Mouse (Mus musculus): ENCODE data around the gene Ier5l.

Gene Ier5l

GRCm38 (mm10) chr2:30470143-30470946 is 3.7 kb downstream of the Ier5l start:
- peak; percentile 52 to 61 for DNase-seq (ENCODE audit: low spot score in 2 of 2)

DNA sequence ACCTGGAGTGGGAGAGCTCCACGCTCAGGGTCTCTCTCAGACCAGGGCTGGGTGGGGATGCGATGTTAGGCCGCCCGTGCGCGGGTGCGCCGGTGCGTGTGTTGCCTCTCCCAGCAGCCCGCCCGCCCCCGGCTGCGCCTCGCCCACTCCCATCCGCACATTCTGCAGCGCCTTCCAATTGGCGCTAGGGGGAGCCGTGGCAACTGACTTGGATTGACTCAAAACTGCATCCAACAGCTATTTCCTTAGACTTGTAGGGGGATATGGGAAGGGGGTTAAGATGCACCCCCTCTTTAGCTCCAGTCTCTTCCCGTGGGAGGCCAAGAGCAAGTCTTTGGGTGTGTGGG is 4.2 kb downstream of the Ier5l start:
- peak; percentile 80 to 86 for DNase-seq (ENCODE audit: low spot score in 2 of 2)

- DNase-seq (ENCODE audit: low spot score in 2 of 2): no peak
Measured at GRCm38 (mm10) chr2:30469009-30469408, 5.0 kb downstream of the Ier5l start.

DNA sequence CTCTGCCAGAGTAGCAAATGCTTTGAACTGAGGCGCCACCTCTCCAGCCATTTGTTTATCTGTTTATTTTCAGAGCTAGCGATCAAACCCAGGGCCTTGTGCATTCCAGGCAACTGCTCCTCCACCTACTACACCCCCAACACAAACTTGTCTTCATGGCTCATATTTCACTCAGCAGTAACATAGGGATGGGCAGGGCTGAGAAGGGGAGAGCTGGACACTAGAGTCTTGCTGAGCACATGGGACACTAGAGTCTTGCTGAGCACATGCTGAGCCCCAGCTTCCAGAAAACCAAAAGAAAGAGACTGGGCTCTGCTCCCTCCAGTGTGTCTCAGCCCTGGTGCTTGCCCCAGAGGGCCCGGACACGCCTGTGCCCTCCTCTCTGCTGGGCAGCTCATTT is 7.2 kb downstream of the Ier5l start:
- DNase-seq (ENCODE audit: low spot score in 2 of 2): no peak

DNA sequence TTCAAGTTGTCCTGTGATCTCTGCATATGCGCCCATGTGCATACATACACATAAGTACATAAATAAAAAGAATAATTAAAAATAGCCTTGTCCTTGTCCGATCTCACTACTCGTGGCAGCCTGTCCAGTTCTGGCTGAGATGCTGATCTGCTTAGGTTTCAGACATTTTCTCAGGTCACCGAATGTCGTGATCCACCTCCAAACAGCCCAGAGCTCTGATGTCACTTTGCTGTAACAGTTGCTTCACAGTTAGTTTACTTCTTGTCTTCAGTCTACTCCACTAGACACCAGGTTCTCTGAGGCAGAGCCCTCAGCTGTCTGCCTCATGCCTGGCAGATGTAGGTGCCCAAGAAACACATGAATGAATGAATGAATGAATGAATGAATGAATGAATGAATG is 9.6 kb downstream of the Ier5l start:
- DNase-seq (ENCODE audit: low spot score in 2 of 2): no peak

- DNase-seq (ENCODE audit: low spot score in 2 of 2): peak; percentile 62 to 65
Measured at GRCm38 (mm10) chr2:30463904-30464330, 10.1 kb downstream of the Ier5l start.

- no peak for DNase-seq (ENCODE audit: low spot score in 2 of 2)
Measured at GRCm38 (mm10) chr2:30463341-30463761, 10.7 kb downstream of the Ier5l start.

DNA sequence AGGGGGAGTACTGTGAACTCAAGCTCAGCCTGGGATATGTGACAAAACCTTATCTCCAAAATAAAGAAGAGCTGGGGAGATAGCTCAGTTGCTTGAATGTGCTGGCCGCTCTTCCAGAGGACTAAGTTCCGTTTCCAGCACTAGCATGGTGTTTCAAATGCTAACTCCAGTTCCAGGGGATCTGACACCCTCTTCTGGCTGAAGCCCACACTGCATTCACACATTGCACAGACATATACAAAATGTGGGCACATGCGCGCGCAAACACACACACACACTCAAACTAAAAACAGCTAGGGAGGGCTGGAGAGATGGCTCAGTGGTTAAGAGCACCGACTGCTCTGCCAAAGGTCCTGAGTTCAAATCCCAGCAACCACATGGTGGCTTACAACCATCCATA is 14.8 kb downstream of the Ier5l start:
- no peak for DNase-seq (ENCODE audit: low spot score in 2 of 2)

DNA sequence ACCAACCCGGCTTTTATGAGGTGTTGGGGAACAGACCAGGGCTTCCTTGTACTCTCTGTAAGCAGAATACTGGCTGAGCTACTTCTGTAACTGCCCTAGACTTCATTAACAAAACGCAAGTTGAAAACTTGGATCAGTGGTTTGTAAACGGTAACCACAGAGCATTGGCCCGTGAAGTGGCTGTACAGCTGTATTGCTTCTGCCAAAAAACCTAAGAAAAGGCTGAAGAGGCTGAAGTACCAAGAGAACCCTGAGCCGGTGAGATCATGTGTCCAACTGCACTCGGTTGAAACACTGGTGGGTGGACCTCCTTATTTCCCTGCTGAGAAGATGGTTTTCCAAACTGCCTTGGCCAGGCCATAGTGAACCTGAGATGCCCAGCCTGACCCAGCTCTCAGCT is 15.7 kb downstream of the Ier5l start:
- DNase-seq (ENCODE audit: low spot score in 2 of 2): no peak

DNA sequence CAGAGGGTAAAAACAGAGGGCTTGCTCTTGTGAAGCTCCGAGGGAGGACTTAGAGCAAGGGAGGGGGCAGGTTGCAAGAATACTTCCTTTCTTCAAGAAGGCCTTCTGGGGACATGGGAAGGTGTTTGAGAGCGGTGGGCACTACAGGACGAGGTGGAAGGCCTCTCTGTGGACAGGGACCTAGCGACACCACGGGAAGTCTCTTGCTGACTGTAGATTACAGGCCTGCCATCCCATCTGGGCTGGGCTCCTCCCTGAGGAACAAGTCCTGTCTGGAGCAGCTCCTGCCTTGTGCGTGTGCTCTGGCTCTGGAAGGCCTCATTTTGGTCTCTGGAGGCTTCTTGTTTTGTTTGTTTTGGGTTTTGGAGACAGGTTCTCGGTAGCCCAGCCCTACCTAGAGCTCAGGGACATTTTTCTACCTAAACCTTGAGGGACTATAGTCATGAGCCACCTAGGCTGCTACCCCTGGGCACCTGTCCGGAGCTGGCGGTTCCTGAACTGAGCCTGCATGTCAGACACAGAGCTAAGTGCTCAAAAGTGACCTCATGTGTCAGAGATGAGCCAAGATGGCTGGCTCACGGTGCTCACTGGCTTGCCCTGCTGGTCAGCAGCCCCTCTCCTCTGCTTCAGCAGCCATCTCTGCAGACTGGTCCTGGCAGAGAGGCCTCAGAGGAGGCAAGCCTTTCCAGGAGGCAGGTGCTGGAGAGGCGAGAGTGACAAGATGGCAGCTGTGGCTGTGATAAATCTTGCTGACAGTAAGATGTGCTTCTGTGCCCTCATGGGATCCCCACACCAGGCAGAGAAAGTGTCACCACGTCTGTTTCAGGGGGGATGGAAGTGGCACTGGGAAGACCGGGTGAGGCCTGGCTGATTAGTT is 17.7 kb downstream of the Ier5l start:
- no peak for DNase-seq (ENCODE audit: low spot score in 2 of 2)

GRCm38 (mm10) chr2:30454587-30454986 is 19.4 kb downstream of the Ier5l start:
- DNase-seq (ENCODE audit: low spot score in 2 of 2): no peak

DNA sequence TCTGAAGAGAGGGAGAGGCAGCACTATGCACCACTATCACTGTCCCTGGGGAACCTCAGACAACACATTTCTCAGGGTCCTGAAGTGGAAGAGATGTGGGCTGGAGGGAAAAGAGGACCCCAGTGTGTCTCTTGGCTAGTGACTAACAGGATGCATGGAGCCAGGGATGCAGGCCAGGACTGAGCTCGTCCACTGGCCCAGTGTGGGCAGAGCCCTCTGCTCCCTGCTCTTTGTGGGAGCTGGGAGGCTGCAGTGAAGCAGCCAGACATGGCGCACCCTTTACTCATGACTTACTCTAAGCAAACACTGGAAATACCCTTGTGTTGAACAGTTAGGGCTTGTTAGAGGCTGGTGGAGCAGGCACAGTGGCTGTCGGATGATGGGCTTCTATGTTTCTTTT is 20.4 kb downstream of the Ier5l start:
- DNase-seq (ENCODE audit: low spot score in 2 of 2): no peak

DNA sequence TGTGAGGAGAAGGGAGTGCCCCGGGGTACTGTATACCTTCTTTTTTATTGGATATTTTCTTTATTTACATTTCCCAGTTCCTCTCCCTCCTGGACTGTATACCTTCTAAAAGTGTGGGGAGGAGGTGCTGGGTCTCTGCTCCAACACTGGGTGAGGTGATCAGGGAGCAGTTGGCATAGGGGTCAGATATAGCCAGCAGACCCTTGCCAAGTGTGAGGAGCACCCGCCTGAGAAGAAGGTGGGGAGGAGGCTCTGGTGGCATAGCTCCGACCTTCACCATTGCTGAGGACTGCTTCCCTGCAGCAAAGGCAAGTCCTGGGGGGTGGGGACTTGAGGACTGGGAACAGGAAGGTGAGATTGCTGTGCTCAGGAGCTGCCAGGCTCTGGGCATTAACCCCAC is 22.5 kb downstream of the Ier5l start:
- DNase-seq (ENCODE audit: low spot score in 2 of 2): no peak

GRCm38 (mm10) chr2:30450530-30450929 is 23.5 kb downstream of the Ier5l start:
- DNase-seq (ENCODE audit: low spot score in 2 of 2): no peak

GRCm38 (mm10) chr2:30448371-30448770 is 25.6 kb downstream of the Ier5l start:
- no peak for DNase-seq (ENCODE audit: low spot score in 2 of 2)

DNA sequence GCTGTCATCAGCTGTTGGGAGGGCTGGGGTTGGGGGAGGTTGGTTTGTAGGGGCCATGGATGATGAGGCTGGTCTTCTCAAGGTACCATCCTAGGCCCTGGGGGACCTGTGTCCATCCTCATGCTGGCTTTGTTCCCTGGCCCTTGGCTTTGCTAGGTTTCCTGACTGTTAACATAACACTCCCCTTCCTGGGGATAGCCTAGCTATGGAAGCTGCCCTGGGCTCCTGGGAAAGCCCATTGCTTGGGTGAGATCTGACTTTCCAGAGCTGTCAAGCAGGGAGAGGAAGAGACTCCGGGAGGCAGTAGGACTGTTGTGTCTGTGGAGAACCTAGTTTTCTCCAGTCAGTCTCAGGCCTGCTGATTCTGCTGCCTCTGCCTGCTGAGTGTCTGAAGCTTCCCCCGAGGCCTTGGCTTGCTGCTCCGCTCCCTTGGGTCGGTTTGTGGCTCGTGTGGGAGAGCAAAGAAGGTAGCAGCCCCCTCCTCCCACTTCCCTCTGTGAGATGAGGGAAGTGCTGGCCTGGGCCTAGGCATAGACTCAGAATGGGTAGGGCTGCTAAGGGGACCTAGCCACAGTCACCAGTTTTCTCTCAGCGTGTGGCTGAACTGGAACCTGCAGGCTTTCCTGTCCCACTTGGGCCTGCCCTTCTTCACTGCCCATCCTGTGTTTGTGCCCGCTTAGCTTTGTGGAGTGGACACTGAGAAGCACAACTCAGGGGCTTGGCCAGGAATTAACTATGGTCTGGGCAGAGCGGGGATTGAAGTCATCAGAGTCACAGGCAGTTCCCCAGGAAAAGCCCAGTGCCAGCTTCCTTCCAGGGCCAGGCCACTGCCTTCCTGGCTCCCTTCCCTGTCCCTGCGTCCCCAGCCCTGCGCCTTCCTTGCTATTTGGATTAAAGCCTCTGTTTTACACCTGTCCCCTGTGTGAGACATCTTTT is 26.9 kb downstream of the Ier5l start:
- no peak for DNase-seq (ENCODE audit: low spot score in 2 of 2)

DNA sequence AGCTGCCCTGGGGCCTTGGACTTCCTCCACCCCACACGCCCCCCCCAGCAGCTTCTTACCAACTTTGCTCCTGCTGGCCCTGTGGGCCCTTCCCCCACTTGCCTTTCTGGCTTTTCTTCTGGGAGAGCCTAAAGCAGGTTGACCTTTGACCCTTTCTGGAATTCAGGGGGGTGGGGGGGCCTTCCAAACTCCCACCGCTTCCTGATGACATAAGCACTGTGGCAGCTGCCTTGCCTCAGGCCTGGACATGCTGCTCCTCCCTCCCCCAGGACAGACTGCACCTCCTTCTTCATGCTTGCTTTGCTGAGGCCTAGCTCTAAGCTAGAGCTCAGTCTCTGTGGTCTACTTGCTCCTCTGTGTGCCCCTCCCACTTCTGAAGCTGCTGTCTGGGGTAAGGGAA is 28.7 kb downstream of the Ier5l start:
- no peak for DNase-seq (ENCODE audit: low spot score in 2 of 2)

GRCm38 (mm10) chr2:30444450-30444849 is 29.6 kb downstream of the Ier5l start:
- DNase-seq (ENCODE audit: low spot score in 2 of 2): no peak

GRCm38 (mm10) chr2:30444006-30444405 is 30.0 kb downstream of the Ier5l start:
- DNase-seq (ENCODE audit: low spot score in 2 of 2): no peak

GRCm38 (mm10) chr2:30443281-30443680 is 30.7 kb downstream of the Ier5l start:
- DNase-seq (ENCODE audit: low spot score in 2 of 2): no peak

DNA sequence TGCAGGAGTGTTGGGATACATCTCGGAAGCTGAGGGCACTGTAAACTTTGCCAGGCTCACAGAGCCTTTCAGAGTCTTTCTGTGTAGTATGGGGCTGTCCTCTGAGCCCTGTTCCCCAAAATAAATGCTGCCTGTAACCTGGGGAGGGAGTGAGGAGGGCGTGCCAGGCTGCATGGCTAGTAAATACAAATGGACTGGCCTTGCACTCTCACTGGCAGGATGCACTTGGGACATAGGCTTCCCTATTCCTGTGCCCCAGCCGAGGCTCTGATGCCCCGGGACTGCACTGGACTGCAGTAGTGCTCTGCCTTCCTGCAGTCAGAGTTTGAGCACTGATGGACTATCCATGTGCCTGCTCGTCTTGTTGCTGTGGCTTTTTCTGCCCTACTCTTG is 31.5 kb downstream of the Ier5l start:
- DNase-seq (ENCODE audit: low spot score in 2 of 2): no peak

All from frontal cortex, postnatal 36 days (tissue).